In the genomic region with DNA sequence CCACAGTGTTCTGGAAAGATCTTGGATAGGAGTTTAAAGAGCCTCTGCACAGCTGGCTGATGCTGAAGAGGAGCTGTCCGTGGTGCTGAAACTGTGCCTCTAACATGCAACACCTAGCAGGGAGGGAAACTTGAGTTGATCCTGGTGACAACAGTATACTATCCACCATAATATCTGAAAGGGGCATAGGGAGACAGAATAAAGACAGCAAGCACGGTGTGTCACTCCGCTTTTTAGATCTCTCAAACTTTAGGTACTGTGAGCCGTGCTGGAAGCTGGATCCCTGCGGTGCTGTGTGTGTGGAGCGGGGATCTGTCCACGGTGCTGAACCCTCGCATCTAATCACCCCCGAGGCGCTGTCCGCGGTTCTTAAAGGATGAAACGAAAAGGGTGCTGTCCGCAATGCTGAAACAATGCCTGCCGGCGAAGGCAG, we compare ENCODE assay signal across 8 mouse cellular contexts. TPM values are rescaled to one million over a fixed set of nuclear protein-coding genes. Genes with fewer than 3 reads are reported as not detected.
A peak's percentile ranks its signal among the peaks of the same experiment; 100 is the strongest.
DNase-seq lines count a peak whose midpoint lies in the region; ATAC-seq lines count a peak whose summit lies in the region.

No protein-coding gene starts in this region.

- H3K9ac ChIP-seq in embryonic facial prominence, embryonic 13.5 days: no peak overlapping the region
- no peak overlapping the region for H3K9ac ChIP-seq in heart, embryonic 12.5 days
- H3K9ac ChIP-seq in kidney, embryonic 14.5 days (ENCODE audit: low read depth, low read length): no peak overlapping the region
- H3K9ac ChIP-seq in lung, embryonic 15.5 days: no peak overlapping the region

- DNase-seq in right cerebral cortex, postnatal 10 days (ENCODE audit: low spot score in 2 of 2): peak; percentile 65 to 73
- no peak for DNase-seq in right cerebral cortex, postnatal 25 days
- peak; percentile 54 for DNase-seq in ovary, adult 18-20 months (ENCODE audit: low spot score)
- DNase-seq in thymus, postnatal 36 days: peak; percentile 67 to 71

- H3K9me3 ChIP-seq in embryonic facial prominence, embryonic 13.5 days: no peaks in the 10 kb centered on the region
- no peaks in the 10 kb centered on the region for H3K9me3 ChIP-seq in heart, embryonic 12.5 days (replicated peaks)
- no peaks in the 10 kb centered on the region for H3K9me3 ChIP-seq in kidney, embryonic 14.5 days (ENCODE audit: control insufficient read depth, low read length)
- H3K9me3 ChIP-seq in lung, embryonic 15.5 days: no peaks in the 10 kb centered on the region

- ATAC-seq in embryonic facial prominence, embryonic 13.5 days (ENCODE audit: insufficient number of reproducible peaks, insufficient read depth, low FRiP score, low TSS enrichment, low read depth): peak; percentile 39; the same call in 1 of the 2 replicates
- peak; percentile 29; the same call in 1 of the 2 replicates for ATAC-seq in heart, embryonic 12.5 days (ENCODE audit: insufficient number of reproducible peaks, low FRiP score)
- peak; percentile 59; the same call in 1 of the 2 replicates for ATAC-seq in kidney, embryonic 14.5 days (ENCODE audit: low FRiP score, low TSS enrichment)
- ATAC-seq in lung, embryonic 15.5 days (ENCODE audit: borderline replicate concordance, extremely low read depth, low FRiP score, low TSS enrichment): peak; percentile 56; the same call in 1 of the 2 replicates

- no peak overlapping the region for H3K4me2 ChIP-seq in embryonic facial prominence, embryonic 13.5 days
- H3K4me2 ChIP-seq in heart, embryonic 12.5 days: no peak overlapping the region
- no peak overlapping the region for H3K4me2 ChIP-seq in kidney, embryonic 14.5 days (replicated peaks; ENCODE audit: low read depth, low read length)
- no peak overlapping the region for H3K4me2 ChIP-seq in lung, embryonic 15.5 days

- H3K4me1 ChIP-seq in embryonic facial prominence, embryonic 13.5 days: peaks cover 9% of the 10 kb centered on the region
- peaks cover 7% of the 10 kb centered on the region for H3K4me1 ChIP-seq in heart, embryonic 12.5 days (replicated peaks)
- 0 out of 2 replicates have a peak, but pooled peaks cover 6% of the 10 kb centered on the region for H3K4me1 ChIP-seq in kidney, embryonic 14.5 days (ENCODE audit: control insufficient read depth, insufficient read depth, low read length)
- H3K4me1 ChIP-seq in lung, embryonic 15.5 days: peaks cover 5% of the 10 kb centered on the region; the same call in 1 of the 2 replicates

- WGBS in embryonic facial prominence, embryonic 13.5 days: 1% methylated on average over 16 of the region's 16 CpGs
- under 1% methylated on average over 16 of the region's 16 CpGs for WGBS in heart, embryonic 12.5 days
- under 1% methylated on average over 16 of the region's 16 CpGs for WGBS in kidney, embryonic 14.5 days
- 2% methylated on average over 16 of the region's 16 CpGs for WGBS in lung, embryonic 15.5 days

- H3K27ac ChIP-seq in embryonic facial prominence, embryonic 13.5 days: no peak overlapping the region
- H3K27ac ChIP-seq in heart, embryonic 12.5 days (ENCODE audit: poor library complexity, severe bottlenecking): no peak overlapping the region
- H3K27ac ChIP-seq in kidney, embryonic 14.5 days (ENCODE audit: low read depth, low read length): no peak overlapping the region
- no peak overlapping the region for H3K27ac ChIP-seq in lung, embryonic 15.5 days

- H3K4me3 ChIP-seq in embryonic facial prominence, embryonic 13.5 days: no peak overlapping the region
- no peak overlapping the region for H3K4me3 ChIP-seq in heart, embryonic 12.5 days
- no peak overlapping the region for H3K4me3 ChIP-seq in kidney, embryonic 14.5 days (ENCODE audit: low read length)
- no peak overlapping the region for H3K4me3 ChIP-seq in lung, embryonic 15.5 days

- no peaks in the 10 kb centered on the region for H3K36me3 ChIP-seq in embryonic facial prominence, embryonic 13.5 days
- H3K36me3 ChIP-seq in heart, embryonic 12.5 days: no peaks in the 10 kb centered on the region
- no peaks in the 10 kb centered on the region for H3K36me3 ChIP-seq in kidney, embryonic 14.5 days (ENCODE audit: control insufficient read depth, insufficient read depth, low read length)
- no peaks in the 10 kb centered on the region for H3K36me3 ChIP-seq in lung, embryonic 15.5 days

- peaks cover 53% of the 10 kb centered on the region for H3K27me3 ChIP-seq in embryonic facial prominence, embryonic 13.5 days
- peaks cover 65% of the 10 kb centered on the region for H3K27me3 ChIP-seq in heart, embryonic 12.5 days (replicated peaks)
- H3K27me3 ChIP-seq in kidney, embryonic 14.5 days (ENCODE audit: control insufficient read depth, insufficient read depth, low read length): peaks cover 43% of the 10 kb centered on the region
- peaks cover 49% of the 10 kb centered on the region for H3K27me3 ChIP-seq in lung, embryonic 15.5 days

RNA-seq across cellular contexts. Expression of a gene that starts 1.2 kb away (rescaled TPM):
- polyA plus RNA-seq in embryonic facial prominence, embryonic 13.5 days (2015; fragmentation: Nextera tagmentation; extraction: Ambion mirVana): 0.39 and 0.49 TPM in 2 replicates
- polyA plus RNA-seq in heart, embryonic 12.5 days (2016; fragmentation: Nextera tagmentation; extraction: Ambion mirVana): not detected in 2 replicates
- 0.26 and 0.43 TPM in 2 replicates for polyA plus RNA-seq in kidney, embryonic 14.5 days (2014; fragmentation: Nextera tagmentation; extraction: Ambion mirVana)
- 0.17 TPM in 1 of 2 replicates, not detected in the other for polyA plus RNA-seq in lung, embryonic 15.5 days (2015; fragmentation: Nextera tagmentation; extraction: Ambion mirVana)
